In genomic region chr10:70939751-70940150, GRCm38 (mm10) we compare ENCODE assay signal across 10 mouse cellular contexts.
DNase-seq lines count a peak whose midpoint lies in the region; ATAC-seq lines count a peak whose summit lies in the region.
"Had no signal": no experiment of that assay in that cellular context is flagged by ENCODE, and none has a peak within 500 bp of the region (broad histone marks: within the 10 kb centered on the region; RNA-seq: fewer than 3 reads in every experiment).

No protein-coding gene starts in this region.

- WGBS in heart, embryonic 14.5 days = 55% methylated on average over 12 of the region's 12 CpGs

- no peak overlapping the region for H3K4me3 ChIP-seq in heart, embryonic 14.5 days (ENCODE audit: control insufficient read depth in 1 of 2, insufficient read depth in 1 of 2, low read depth in 1 of 2, low read length in 2 of 2)
- H3K4me3 ChIP-seq: intestine, embryonic 15.5 days had no signal

- H3K9me3 ChIP-seq in heart, embryonic 14.5 days (ENCODE audit: control insufficient read depth, low read length) = peaks cover 9% of the 10 kb centered on the region; the same call in 1 of the 2 replicates
- H3K9me3 ChIP-seq: intestine, embryonic 15.5 days had no signal

- intact Hi-C loops in gastrocnemius, postnatal 14 days (cut with DNase I; ENCODE audit: low total_unique reads) = no loop called here

- peaks cover 7 to 9% of the 10 kb centered on the region in 2 experiments; a peak in 3 of 4 replicates for H3K4me1 ChIP-seq in heart, embryonic 14.5 days (ENCODE audit: control insufficient read depth in 2 of 2, insufficient read depth in 2 of 2, low read length in 2 of 2)
- H3K4me1 ChIP-seq: intestine, embryonic 15.5 days had no signal

- no peak overlapping the region for H3K9ac ChIP-seq in heart, embryonic 14.5 days (ENCODE audit: low read length)
- H3K9ac ChIP-seq: intestine, embryonic 15.5 days had no signal

- peak; percentile 30 for DNase-seq in kidney, postnatal 14 days
- DNase-seq in kidney, adult 18-20 months = no peak
- peak; percentile 51 for DNase-seq in gastrocnemius, postnatal 14 days
- peak; percentile 56 for DNase-seq in ovary, adult 18-20 months (ENCODE audit: low spot score)
- DNase-seq in cerebellum, postnatal 36 days = no peak
- no peak for DNase-seq in frontal cortex, postnatal 25 days (ENCODE audit: low spot score in 2 of 2)
- DNase-seq: thymus, adult 18-20 months had no signal

- H3K4me2 ChIP-seq in heart, embryonic 14.5 days (ENCODE audit: low read length) = no peak overlapping the region
- H3K4me2 ChIP-seq: intestine, embryonic 15.5 days had no signal

- H3K36me3 ChIP-seq in heart, embryonic 14.5 days (ENCODE audit: control insufficient read depth, insufficient read depth, low read length) = peaks cover 34% of the 10 kb centered on the region
- H3K36me3 ChIP-seq: G1E; intestine, embryonic 15.5 days had no signal

- H3K27ac ChIP-seq in heart, embryonic 14.5 days (replicated peaks in 1 of 2; ENCODE audit: control insufficient read depth in 1 of 2, insufficient read depth in 1 of 2, low read depth in 2 of 2, low read length in 2 of 2) = peak overlapping the region; percentile 30 to 66; a peak in 3 of 4 replicates
- H3K27ac ChIP-seq: intestine, embryonic 15.5 days had no signal

- H3K27me3 ChIP-seq in heart, embryonic 14.5 days (ENCODE audit: control insufficient read depth, insufficient read depth, low read length) = no peaks in the 10 kb centered on the region
- H3K27me3 ChIP-seq: intestine, embryonic 15.5 days had no signal

- ATAC-seq in heart, embryonic 14.5 days (ENCODE audit: insufficient number of reproducible peaks, insufficient read depth, low FRiP score, low read depth) = peak; percentile 68
- ATAC-seq: intestine, embryonic 15.5 days had no signal

Comparison
In these comparisons a context has a peak if more than half of its experiments do, and no peak if none do; other contexts are left out.
1. DNase-seq: peak in kidney, postnatal 14 days (single experiment), gastrocnemius, postnatal 14 days (single experiment) and ovary, adult 18-20 months (single experiment); none in kidney, adult 18-20 months (single experiment), cerebellum, postnatal 36 days (0 of 2) and frontal cortex, postnatal 25 days (0 of 2).